In genomic region chr6:24470571-24471132, GRCm38 (mm10) we compare ENCODE assay signal across 17 mouse cellular contexts. TPM values are rescaled to one million over a fixed set of nuclear protein-coding genes. Genes with fewer than 3 reads are reported as not detected.
DNase-seq lines count a peak whose midpoint lies in the region; ATAC-seq and TF ChIP-seq lines count a peak whose summit lies in the region.
"Had no signal": no experiment of that assay in that cellular context is flagged by ENCODE, and none has a peak within 500 bp of the region (broad histone marks: within the 10 kb centered on the region; RNA-seq: fewer than 3 reads in every experiment).

No protein-coding gene starts in this region.

- no peaks in the 10 kb centered on the region for H3K36me3 ChIP-seq in hindbrain, embryonic 14.5 days (replicated peaks; ENCODE audit: control insufficient read depth, insufficient read depth)
- no peaks in the 10 kb centered on the region for H3K36me3 ChIP-seq in midbrain, embryonic 11.5 days (ENCODE audit: control insufficient read depth, insufficient read depth, low read length)
- H3K36me3 ChIP-seq: embryonic facial prominence, embryonic 15.5 days; heart, embryonic 15.5 days; liver, embryonic 13.5 days had no signal

- H3K4me2 ChIP-seq in hindbrain, embryonic 14.5 days (replicated peaks), result no peak overlapping the region
- no peak overlapping the region for H3K4me2 ChIP-seq in midbrain, embryonic 11.5 days
- H3K4me2 ChIP-seq: embryonic facial prominence, embryonic 15.5 days; heart, embryonic 15.5 days; liver, embryonic 13.5 days had no signal

- no peak overlapping the region for H3K27ac ChIP-seq in hindbrain, embryonic 14.5 days
- no peak overlapping the region; the same call in 1 of the 2 replicates for H3K27ac ChIP-seq in midbrain, embryonic 11.5 days (ENCODE audit: low read depth, low read length)
- no peak overlapping the region for H3K27ac ChIP-seq in gastrocnemius, adult 2 months
- H3K27ac ChIP-seq: embryonic facial prominence, embryonic 15.5 days; heart, embryonic 15.5 days; liver, embryonic 13.5 days had no signal

- peak; percentile 26 for DNase-seq in layer of hippocampus, adult 11-12 months (ENCODE audit: low spot score)
- DNase-seq in layer of hippocampus, adult 9-10 months (ENCODE audit: low spot score), result no peak
- peak; percentile 19 for DNase-seq in embryo, embryonic 11 days
- DNase-seq in hindbrain, embryonic 14.5 days (ENCODE audit: low spot score), result no peak
- no peak for DNase-seq in midbrain, embryonic 11.5 days (ENCODE audit: low spot score, missing footprints)
- no peak for DNase-seq in cerebellum, postnatal 14 days
- DNase-seq in gastrocnemius, adult 2 months, result no peak
- no peak for DNase-seq in urinary bladder, postnatal 36 days (ENCODE audit: low spot score in 2 of 2)
- DNase-seq: adrenal gland, adult 2 months; cerebellum, adult 11 months; gastrocnemius, postnatal 36 days; liver, embryonic 13.5 days; thymus, postnatal 25 days had no signal

- no peaks in the 10 kb centered on the region for H3K4me1 ChIP-seq in hindbrain, embryonic 14.5 days (replicated peaks; ENCODE audit: control insufficient read depth, insufficient read depth, low read length)
- H3K4me1 ChIP-seq in midbrain, embryonic 11.5 days (ENCODE audit: control insufficient read depth, insufficient read depth, low read length), result peaks cover 4% of the 10 kb centered on the region; the same call in 1 of the 2 replicates
- H3K4me1 ChIP-seq: embryonic facial prominence, embryonic 15.5 days; heart, embryonic 15.5 days; liver, embryonic 13.5 days had no signal

- peak; percentile 71 for ATAC-seq in hindbrain, embryonic 14.5 days (ENCODE audit: low FRiP score)
- peak; percentile 85 for ATAC-seq in midbrain, embryonic 11.5 days (ENCODE audit: low FRiP score)
- ATAC-seq: intestine, postnatal 0 days had no signal

- H3K4me3 ChIP-seq in hindbrain, embryonic 14.5 days (replicated peaks; ENCODE audit: low read length), result no peak overlapping the region
- no peak overlapping the region for H3K4me3 ChIP-seq in midbrain, embryonic 11.5 days (ENCODE audit: low read depth, low read length)
- H3K4me3 ChIP-seq in gastrocnemius, adult 2 months, result no peak overlapping the region
- H3K4me3 ChIP-seq: embryonic facial prominence, embryonic 15.5 days; heart, embryonic 15.5 days; liver, embryonic 13.5 days had no signal

- intact Hi-C loops in gastrocnemius, adult 2 months (cut with DNase I), result no loop called here

- H3K27me3 ChIP-seq in hindbrain, embryonic 14.5 days (ENCODE audit: control insufficient read depth, insufficient read depth, low read length), result no peaks in the 10 kb centered on the region
- no peaks in the 10 kb centered on the region for H3K27me3 ChIP-seq in midbrain, embryonic 11.5 days (ENCODE audit: control insufficient read depth, insufficient read depth, low read length)
- H3K27me3 ChIP-seq: embryonic facial prominence, embryonic 15.5 days; heart, embryonic 15.5 days; liver, embryonic 13.5 days had no signal

- no peak for TF ChIP-seq CTCF in gastrocnemius, adult 2 months (IDR thresholded peaks at IDR 0.05)

- H3K9ac ChIP-seq in hindbrain, embryonic 14.5 days, result no peak overlapping the region
- H3K9ac ChIP-seq in midbrain, embryonic 11.5 days (ENCODE audit: low read length), result no peak overlapping the region
- H3K9ac ChIP-seq: embryonic facial prominence, embryonic 15.5 days; heart, embryonic 15.5 days; liver, embryonic 13.5 days had no signal

- WGBS in hindbrain, embryonic 14.5 days, result 29% methylated on average over 1 of the region's 1 CpGs
- 43% methylated on average over 1 of the region's 1 CpGs for WGBS in midbrain, embryonic 11.5 days

- no peaks in the 10 kb centered on the region for H3K9me3 ChIP-seq in hindbrain, embryonic 14.5 days (ENCODE audit: control insufficient read depth, low read length)
- no peaks in the 10 kb centered on the region for H3K9me3 ChIP-seq in midbrain, embryonic 11.5 days (ENCODE audit: control insufficient read depth, low read length)
- H3K9me3 ChIP-seq: embryonic facial prominence, embryonic 15.5 days; heart, embryonic 15.5 days; liver, embryonic 13.5 days had no signal

RNA-seq across cellular contexts. Expression of gene Iqub, which starts 44.2 kb away (rescaled TPM):
- 3.3 and 4.4 TPM in 2 replicates for polyA plus RNA-seq in hindbrain, embryonic 14.5 days (2014; fragmentation: Nextera tagmentation; extraction: Ambion mirVana)
- 0.08 and 0.18 TPM in 2 replicates for polyA plus RNA-seq in midbrain, embryonic 11.5 days (2014; fragmentation: Nextera tagmentation; extraction: Ambion mirVana)
- total RNA-seq in gastrocnemius, adult 2 months (2021), result under 1 TPM; 0.15 to 0.22 TPM
- polyA plus RNA-seq: adrenal gland, adult 2 months; liver, embryonic 13.5 days had no signal

RNA-seq across cellular contexts. Expression of gene Ndufa5, which starts 57.2 kb away (rescaled TPM):
- 389 and 483 TPM in 2 replicates for polyA plus RNA-seq in hindbrain, embryonic 14.5 days (2014; fragmentation: Nextera tagmentation; extraction: Ambion mirVana)
- polyA plus RNA-seq in midbrain, embryonic 11.5 days (2014; fragmentation: Nextera tagmentation; extraction: Ambion mirVana), result 258 TPM in 2 replicates
- 100 to 1,000 TPM; 579 to 752 TPM for total RNA-seq in gastrocnemius, adult 2 months (2021)

RNA-seq across cellular contexts. Expression of gene Asb15, which starts 57.3 kb away (rescaled TPM):
- 0.12 TPM in 1 of 2 replicates, not detected in the other for polyA plus RNA-seq in hindbrain, embryonic 14.5 days (2014; fragmentation: Nextera tagmentation; extraction: Ambion mirVana)
- not detected in 2 replicates for polyA plus RNA-seq in midbrain, embryonic 11.5 days (2014; fragmentation: Nextera tagmentation; extraction: Ambion mirVana)
- 10 to 100 TPM; 34.9 to 54.5 TPM for total RNA-seq in gastrocnemius, adult 2 months (2021)
- total RNA-seq: adrenal gland, adult 2 months; layer of hippocampus, postnatal 36 days had no signal
- polyA plus RNA-seq: adrenal gland, adult 2 months; embryonic facial prominence, embryonic 15.5 days; intestine, postnatal 0 days; liver, embryonic 13.5 days had no signal

Comparison
In these comparisons a context has a peak if more than half of its experiments do, and no peak if none do; other contexts are left out.
1. DNase-seq: peak in layer of hippocampus, adult 11-12 months (single experiment) and embryo, embryonic 11 days (single experiment); none in layer of hippocampus, adult 9-10 months (single experiment), hindbrain, embryonic 14.5 days (single experiment), midbrain, embryonic 11.5 days (single experiment), cerebellum, postnatal 14 days (0 of 2), gastrocnemius, adult 2 months (single experiment) and urinary bladder, postnatal 36 days (0 of 2).